26 mouse cellular contexts compared by ENCODE assay signal in genomic region chr19:4152445-4153231, GRCm38 (mm10). TPM values are rescaled to one million over a fixed set of nuclear protein-coding genes. Genes with fewer than 3 reads are reported as not detected.
DNase-seq lines count a peak whose midpoint lies in the region; ATAC-seq and TF ChIP-seq lines count a peak whose summit lies in the region.
"Had no signal": no experiment of that assay in that cellular context is flagged by ENCODE, and none has a peak within 500 bp of the region (broad histone marks: within the 10 kb centered on the region; RNA-seq: fewer than 3 reads in every experiment).

No protein-coding gene starts in this region.

- intact Hi-C loops in heart, postnatal 25 days (cut with DNase I): no loop called here

- H3K36me3 ChIP-seq in hindbrain, embryonic 16.5 days (ENCODE audit: control insufficient read depth, insufficient read depth, low read length): peaks cover 24% of the 10 kb centered on the region
- peaks cover 53% of the 10 kb centered on the region for H3K36me3 ChIP-seq in hindbrain, embryonic 14.5 days (replicated peaks; ENCODE audit: control insufficient read depth, insufficient read depth)
- H3K36me3 ChIP-seq in megakaryocyte, embryonic 14.5 days (replicated peaks; ENCODE audit: low read length): peaks cover 86% of the 10 kb centered on the region

- peak overlapping the region; percentile 23; the same call in 1 of the 2 replicates for H3K27ac ChIP-seq in hindbrain, embryonic 16.5 days (ENCODE audit: low read depth, low read length)
- no peak overlapping the region for H3K27ac ChIP-seq in hindbrain, embryonic 14.5 days
- no peak overlapping the region for H3K27ac ChIP-seq in cortical plate, adult 2 months (ENCODE audit: insufficient read depth, low read length)
- H3K27ac ChIP-seq: embryonic facial prominence, embryonic 15.5 days; liver, embryonic 14.5 days; neural tube, embryonic 13.5 days; stomach, postnatal 0 days had no signal

- H3K4me3 ChIP-seq in hindbrain, embryonic 16.5 days (ENCODE audit: low read length): no peak overlapping the region
- H3K4me3 ChIP-seq in hindbrain, embryonic 14.5 days (replicated peaks; ENCODE audit: low read length): no peak overlapping the region
- H3K4me3 ChIP-seq in megakaryocyte, embryonic 14.5 days (replicated peaks): peak overlapping the region; percentile 31
- H3K4me3 ChIP-seq in cortical plate, adult 2 months (ENCODE audit: insufficient read depth, low read length): no peak overlapping the region
- H3K4me3 ChIP-seq: embryonic facial prominence, embryonic 15.5 days; neural tube, embryonic 13.5 days had no signal

- no peaks in the 10 kb centered on the region for H3K9me3 ChIP-seq in hindbrain, embryonic 16.5 days (ENCODE audit: control insufficient read depth, low read length)
- H3K9me3 ChIP-seq in hindbrain, embryonic 14.5 days (ENCODE audit: control insufficient read depth, low read length): no peaks in the 10 kb centered on the region
- no peaks in the 10 kb centered on the region for H3K9me3 ChIP-seq in megakaryocyte, embryonic 14.5 days
- H3K9me3 ChIP-seq: embryonic facial prominence, embryonic 15.5 days; neural tube, embryonic 13.5 days had no signal

- TF ChIP-seq CTCF in cortical plate, adult 2 months (IDR thresholded peaks at IDR 0.05; ENCODE audit: extremely low read depth, insufficient read depth, low read length): no peak

- no peaks in the 10 kb centered on the region for H3K27me3 ChIP-seq in hindbrain, embryonic 16.5 days (replicated peaks; ENCODE audit: control insufficient read depth, insufficient read depth, low read length)
- H3K27me3 ChIP-seq in hindbrain, embryonic 14.5 days (ENCODE audit: control insufficient read depth, insufficient read depth, low read length): no peaks in the 10 kb centered on the region
- no peaks in the 10 kb centered on the region for H3K27me3 ChIP-seq in megakaryocyte, embryonic 14.5 days (replicated peaks)
- H3K27me3 ChIP-seq: embryonic facial prominence, embryonic 15.5 days; neural tube, embryonic 13.5 days had no signal

- 82% methylated on average over 8 of the region's 8 CpGs for whole genome bisulfite sequencing in hindbrain, embryonic 16.5 days
- 85% methylated on average over 8 of the region's 8 CpGs for WGBS in hindbrain, embryonic 14.5 days

- peaks cover 19% of the 10 kb centered on the region for H3K4me1 ChIP-seq in hindbrain, embryonic 16.5 days (ENCODE audit: control insufficient read depth, insufficient read depth, low read depth, low read length)
- H3K4me1 ChIP-seq in hindbrain, embryonic 14.5 days (replicated peaks; ENCODE audit: control insufficient read depth, insufficient read depth, low read length): peaks cover 14% of the 10 kb centered on the region
- H3K4me1 ChIP-seq in megakaryocyte, embryonic 14.5 days: peaks cover 95% of the 10 kb centered on the region
- H3K4me1 ChIP-seq in cortical plate, adult 2 months (ENCODE audit: control insufficient read depth, insufficient read depth, low read length): peaks cover 3% of the 10 kb centered on the region

- no peak overlapping the region for H3K9ac ChIP-seq in hindbrain, embryonic 16.5 days (ENCODE audit: low read depth, low read length)
- no peak overlapping the region for H3K9ac ChIP-seq in hindbrain, embryonic 14.5 days
- H3K9ac ChIP-seq: embryonic facial prominence, embryonic 15.5 days; liver, embryonic 14.5 days; neural tube, embryonic 13.5 days had no signal

- TF ChIP-seq POLR2A in cortical plate, adult 2 months (IDR thresholded peaks at IDR 0.05; ENCODE audit: extremely low read depth, insufficient read depth, low read length): peak; percentile 31; the same call in 1 of the 2 replicates

- peak; percentile 92 for DNase-seq in heart, adult 11 months
- DNase-seq in heart, postnatal 25 days (ENCODE audit: low spot score): no peak
- no peak for DNase-seq in hindbrain, embryonic 14.5 days (ENCODE audit: low spot score)
- no peak for DNase-seq in spleen, postnatal 10 days (ENCODE audit: low spot score in 2 of 2)
- DNase-seq: gastrocnemius, postnatal 10 days; kidney, adult 8-10 months; kidney, postnatal 4 days; right cerebral cortex, postnatal 14 days had no signal

- H3K4me2 ChIP-seq in hindbrain, embryonic 16.5 days (ENCODE audit: low read length): no peak overlapping the region
- H3K4me2 ChIP-seq in hindbrain, embryonic 14.5 days (replicated peaks): no peak overlapping the region
- H3K4me2 ChIP-seq: embryonic facial prominence, embryonic 15.5 days; neural tube, embryonic 13.5 days had no signal

- ATAC-seq in hindbrain, embryonic 16.5 days: no peak
- ATAC-seq in hindbrain, embryonic 14.5 days (ENCODE audit: low FRiP score): no peak
- ATAC-seq in megakaryocyte, adult 5-6 weeks (ENCODE audit: poor library complexity, severe bottlenecking): no peak
- ATAC-seq: inflammation-experienced regulatory T-cells, adult 6 months; lung, postnatal 0 days had no signal

RNA-seq across cellular contexts. Expression of gene Ptprcap, which starts 0.8 kb away (rescaled TPM):
- total RNA-seq in heart, postnatal 25 days (2021): 1 to 10 TPM in 1 of 2 experiments, under 1 TPM in 1; 0.94 to 1.5 TPM
- 0.41 and 0.63 TPM in 2 replicates for polyA plus RNA-seq in hindbrain, embryonic 16.5 days (2015; fragmentation: Nextera tagmentation; extraction: Ambion mirVana)
- polyA plus RNA-seq in hindbrain, embryonic 14.5 days (2014; fragmentation: Nextera tagmentation; extraction: Ambion mirVana): 0.44 and 0.68 TPM in 2 replicates
- polyA plus RNA-seq in megakaryocyte, embryonic 14.5 days (2012; ENCODE audit: insufficient read depth, low replicate concordance): 777 and 793 TPM in 2 replicates
- 30.5 and 42.1 TPM in 2 replicates for total RNA-seq in megakaryocyte, adult 5-6 weeks (2015)
- 43.9 and 44.8 TPM in 2 replicates for total RNA-seq in megakaryocyte, adult 5-6 weeks (2017)
- 1.3 and 1.6 TPM in 2 replicates for polyA plus RNA-seq in cortical plate, adult 2 months (2012; rRNA removed)

RNA-seq across cellular contexts. Expression of gene Coro1b, which starts 4.2 kb away (rescaled TPM):
- total RNA-seq in heart, postnatal 25 days (2021): 10 to 100 TPM; 53.4 to 57.6 TPM
- polyA plus RNA-seq in hindbrain, embryonic 16.5 days (2015; fragmentation: Nextera tagmentation; extraction: Ambion mirVana): 116 and 122 TPM in 2 replicates
- 102 TPM in 2 replicates for polyA plus RNA-seq in hindbrain, embryonic 14.5 days (2014; fragmentation: Nextera tagmentation; extraction: Ambion mirVana)
- 110 and 364 TPM in 2 replicates for polyA plus RNA-seq in megakaryocyte, embryonic 14.5 days (2012; ENCODE audit: insufficient read depth, low replicate concordance)
- total RNA-seq in megakaryocyte, adult 5-6 weeks (2015): 279 and 345 TPM in 2 replicates
- total RNA-seq in megakaryocyte, adult 5-6 weeks (2017): 142 and 161 TPM in 2 replicates
- polyA plus RNA-seq in cortical plate, adult 2 months (2012; rRNA removed): 207 and 236 TPM in 2 replicates

RNA-seq across cellular contexts. Expression of gene Cabp4, which starts 8.8 kb away (rescaled TPM):
- total RNA-seq in heart, postnatal 25 days (2021): under 1 TPM in 1 of 2 experiments, not detected in 1; 0.31 TPM
- 0.24 and 0.29 TPM in 2 replicates for polyA plus RNA-seq in hindbrain, embryonic 16.5 days (2015; fragmentation: Nextera tagmentation; extraction: Ambion mirVana)
- polyA plus RNA-seq in hindbrain, embryonic 14.5 days (2014; fragmentation: Nextera tagmentation; extraction: Ambion mirVana): 0.11 and 0.26 TPM in 2 replicates
- 0.51 and 1.2 TPM in 2 replicates for polyA plus RNA-seq in megakaryocyte, embryonic 14.5 days (2012; ENCODE audit: insufficient read depth, low replicate concordance)
- total RNA-seq in megakaryocyte, adult 5-6 weeks (2015): 0.14 and 0.22 TPM in 2 replicates
- not detected in 2 replicates for total RNA-seq in megakaryocyte, adult 5-6 weeks (2017)
- polyA plus RNA-seq in cortical plate, adult 2 months (2012; rRNA removed): 0.08 and 0.17 TPM in 2 replicates
- total RNA-seq: common myeloid progenitor, adult 5-6 weeks; gastrocnemius, postnatal 10 days; megakaryocyte progenitor cell, adult 5-6 weeks; monocyte, adult 5-6 weeks had no signal
- polyA plus RNA-seq: forebrain, embryonic 11.5 days; heart, embryonic 14.5 days; limb, embryonic 11.5 days; stomach, postnatal 0 days had no signal

RNA-seq across cellular contexts. Expression of gene Rps6kb2, which starts 10.5 kb away (rescaled TPM):
- 10 to 100 TPM; 16.5 to 16.8 TPM for total RNA-seq in heart, postnatal 25 days (2021)
- 54.1 and 57.0 TPM in 2 replicates for polyA plus RNA-seq in hindbrain, embryonic 16.5 days (2015; fragmentation: Nextera tagmentation; extraction: Ambion mirVana)
- polyA plus RNA-seq in hindbrain, embryonic 14.5 days (2014; fragmentation: Nextera tagmentation; extraction: Ambion mirVana): 35.8 and 39.7 TPM in 2 replicates
- polyA plus RNA-seq in megakaryocyte, embryonic 14.5 days (2012; ENCODE audit: insufficient read depth, low replicate concordance): 108 and 492 TPM in 2 replicates
- total RNA-seq in megakaryocyte, adult 5-6 weeks (2015): 21.0 and 26.7 TPM in 2 replicates
- 21.0 and 25.0 TPM in 2 replicates for total RNA-seq in megakaryocyte, adult 5-6 weeks (2017)
- polyA plus RNA-seq in cortical plate, adult 2 months (2012; rRNA removed): 79.5 and 91.7 TPM in 2 replicates

RNA-seq across cellular contexts. Expression of gene Gpr152, which starts 13.1 kb away (rescaled TPM):
- not detected for total RNA-seq in heart, postnatal 25 days (2021)
- polyA plus RNA-seq in hindbrain, embryonic 16.5 days (2015; fragmentation: Nextera tagmentation; extraction: Ambion mirVana): not detected in 2 replicates
- polyA plus RNA-seq in hindbrain, embryonic 14.5 days (2014; fragmentation: Nextera tagmentation; extraction: Ambion mirVana): not detected in 2 replicates
- polyA plus RNA-seq in megakaryocyte, embryonic 14.5 days (2012; ENCODE audit: insufficient read depth, low replicate concordance): not detected in 2 replicates
- not detected in 2 replicates for total RNA-seq in megakaryocyte, adult 5-6 weeks (2015)
- total RNA-seq in megakaryocyte, adult 5-6 weeks (2017): not detected in 2 replicates
- polyA plus RNA-seq in cortical plate, adult 2 months (2012; rRNA removed): 0.04 TPM in 2 replicates
- total RNA-seq: common myeloid progenitor, adult 5-6 weeks; gastrocnemius, postnatal 10 days; layer of hippocampus, postnatal 25 days; megakaryocyte progenitor cell, adult 5-6 weeks; monocyte, adult 5-6 weeks had no signal
- polyA plus RNA-seq: C2C12; embryonic facial prominence, embryonic 15.5 days; forebrain, embryonic 11.5 days; heart, embryonic 14.5 days; limb, embryonic 11.5 days; liver, embryonic 14.5 days; lung, postnatal 0 days; neural tube, embryonic 13.5 days; stomach, postnatal 0 days had no signal

Comparison
In these comparisons a context has a peak if more than half of its experiments do, and no peak if none do; other contexts are left out.
1. RNA of gene Ptprcap, which starts 0.8 kb away (polyA plus RNA-seq): 777 to 793 TPM in megakaryocyte, embryonic 14.5 days; 1.3 to 1.6 TPM in cortical plate, adult 2 months, 0.44 to 0.68 TPM in hindbrain, embryonic 14.5 days and 0.41 to 0.63 TPM in hindbrain, embryonic 16.5 days; every median in the first group is over 100 times any median in the second.